Mouse (Mus musculus) thymus, postnatal 0 days (tissue): ENCODE data around the gene Tapbpl. TPM values are rescaled to one million over a fixed set of nuclear protein-coding genes. Genes with fewer than 3 reads are reported as not detected.
A peak's percentile ranks its signal among the peaks of the same experiment; 100 is the strongest.
"Not testable (repeated sequence)": the region's sequence is repeated elsewhere in the genome, so short reads cannot be mapped to it uniquely, and the experiment has no call there.

ENCODE experiments used
- DNase-seq: peaks from one replicate; pipeline ENCODE4 v3.0.0-alpha.2; 2015; ENCODE audit warnings: low spot score
- polyA plus RNA-seq: library from polyadenylated mRNA; unstranded; fragments of >200 nt; fragmentation: Nextera tagmentation; extraction: Ambion mirVana; gene quantifications from 2 replicates; pipeline ENCODE4 v1.2.1, GENCODE M21; 2015

Gene Tapbpl
- 42.5 and 53.1 TPM in 2 replicates for polyA plus RNA-seq

GRCm38 (mm10) chr6:125231117-125232044, at the start of gene Tapbpl:
TSS of gene Tapbpl (minus strand) at chr6:125231860.
- DNase-seq, result peak; percentile 83

GRCm38 (mm10) chr6:125279729-125280128, 48.1 kb upstream of the Tapbpl start:
- DNase-seq, result no peak

GRCm38 (mm10) chr6:125274841-125275563, 43.3 kb upstream of the Tapbpl start:
- peak; percentile 61 for DNase-seq

- DNase-seq, result no peak
These were observed 40.6 kb upstream of the Tapbpl start for GRCm38 (mm10) chr6:125272228-125272785.

- DNase-seq, result peak; percentile 85
These were observed 40.0 kb upstream of the Tapbpl start for GRCm38 (mm10) chr6:125271455-125272227.

- DNase-seq, result no peak
These were observed 37.1 kb upstream of the Tapbpl start for GRCm38 (mm10) chr6:125268799-125269198.

- no peak for DNase-seq
These were observed 35.8 kb upstream of the Tapbpl start for GRCm38 (mm10) chr6:125267469-125267868.

GRCm38 (mm10) chr6:125266600-125266999, 34.9 kb upstream of the Tapbpl start:
- not testable (repeated sequence) for DNase-seq

- no peak for DNase-seq
These were observed 34.4 kb upstream of the Tapbpl start for GRCm38 (mm10) chr6:125266091-125266490.

GRCm38 (mm10) chr6:125265239-125265638, 33.6 kb upstream of the Tapbpl start:
- peak; percentile 92 for DNase-seq

GRCm38 (mm10) chr6:125264219-125264618, 32.6 kb upstream of the Tapbpl start:
- no peak for DNase-seq

GRCm38 (mm10) chr6:125260006-125260555, 28.4 kb upstream of the Tapbpl start:
- DNase-seq, result no peak

GRCm38 (mm10) chr6:125256222-125256966, 24.7 kb upstream of the Tapbpl start:
- DNase-seq, result no peak

GRCm38 (mm10) chr6:125255516-125256044, 23.9 kb upstream of the Tapbpl start:
- no peak for DNase-seq

GRCm38 (mm10) chr6:125253863-125254715, 22.4 kb upstream of the Tapbpl start:
- no peak for DNase-seq

GRCm38 (mm10) chr6:125252711-125253110, 21.1 kb upstream of the Tapbpl start:
- no peak for DNase-seq

- DNase-seq, result no peak
These were observed 20.6 kb upstream of the Tapbpl start for GRCm38 (mm10) chr6:125252285-125252684.

- DNase-seq, result peak; percentile 74
These were observed 12.9 kb upstream of the Tapbpl start for GRCm38 (mm10) chr6:125244551-125244950.

- DNase-seq, result peak; percentile 85
These were observed 9.9 kb upstream of the Tapbpl start for GRCm38 (mm10) chr6:125241566-125241965.
